Mouse (Mus musculus) limb, embryonic 14.5 days (tissue): ENCODE measurements around the gene Lrtm1. TPM values are rescaled to one million over a fixed set of nuclear protein-coding genes. Genes with fewer than 3 reads are reported as not detected.

Experiments used
- ATAC-seq: fragments of 200-750 bp; cut with Nextera tagmentation; 2 replicates; pipeline ENCODE4 v1.8.0; 2017; ENCODE audit warnings: low read depth, moderate number of reproducible peaks, moderate TSS enrichment; ENCODE audit not compliant: low FRiP score
- DNase-seq: peaks from one replicate; pipeline ENCODE4 v3.0.0-alpha.2; 2015; ENCODE audit warnings: low spot score
- H3K27ac ChIP-seq: fragments of 300-500 bp; sonication (generic); replicated peaks from 2 replicates; pipeline ENCODE4 v1.5.1; 2014; ENCODE audit warnings: low read depth, mild to moderate bottlenecking, low read length, moderate library complexity, mixed read lengths
- H3K27me3 ChIP-seq: fragments of 300-500 bp; sonication (generic); 2 replicates; pipeline ENCODE4 v1.6.1; 2014; ENCODE audit warnings: low read length, mixed read lengths; ENCODE audit not compliant: control insufficient read depth, insufficient read depth
- H3K36me3 ChIP-seq: fragments of 300-500 bp; sonication (generic); 2 replicates; pipeline ENCODE4 v1.6.1; 2014; ENCODE audit warnings: mild to moderate bottlenecking, low read length, moderate library complexity, mixed read lengths; ENCODE audit not compliant: control insufficient read depth, insufficient read depth
- H3K4me1 ChIP-seq: fragments of 300-500 bp; sonication (generic); 2 replicates; pipeline ENCODE4 v1.6.1; 2014; ENCODE audit warnings: antibody characterized with exemption, low read length, mixed read lengths; ENCODE audit not compliant: control insufficient read depth, insufficient read depth
- H3K4me2 ChIP-seq: fragments of 300-500 bp; sonication (generic); replicated peaks from 2 replicates; pipeline ENCODE4 v1.6.1; 2014; ENCODE audit warnings: low read depth, mild to moderate bottlenecking, low read length, moderate library complexity; ENCODE audit not compliant: severe bottlenecking
- H3K4me3 ChIP-seq: fragments of 300-500 bp; sonication (generic); replicated peaks from 2 replicates; pipeline ENCODE4 v1.5.1; 2014; ENCODE audit warnings: low read length
- H3K9ac ChIP-seq: fragments of 300-500 bp; sonication (generic); 2 replicates; pipeline ENCODE4 v1.6.1; 2014; ENCODE audit warnings: mild to moderate bottlenecking, low read depth, low read length, moderate library complexity; ENCODE audit not compliant: severe bottlenecking
- H3K9me3 ChIP-seq: fragments of 300-500 bp; sonication (generic); 2 replicates; pipeline ENCODE4 v1.6.1; 2016; ENCODE audit warnings: low read length; ENCODE audit not compliant: control insufficient read depth
- POLR2A ChIP-seq: fragments of 200-500 bp; IDR thresholded peaks from 2 replicates; pipeline ENCODE4 v1.8.0; 2012; ENCODE audit warnings: inconsistent platforms, mild to moderate bottlenecking, moderate library complexity, borderline replicate concordance; ENCODE audit not compliant: insufficient read depth, insufficient read length; ENCODE audit errors: extremely low read depth
- WGBS: fragments of 180-500 bp; shearing (Covaris S2); extraction: QIAGEN DNeasy Blood & Tissue Kit; methylation state at CpG from one replicate; pipeline ENCODE4 v1.1.7; 2014; 5-methylcytosine and 5-hydroxymethylcytosine counted together
- polyA plus RNA-seq, 2 experiments: library from polyadenylated mRNA; depleted of rRNA in 1 of 2; stranded (reverse) in 1 of 2; unstranded in 1 of 2; fragments of >200 nt; fragmentation: Nextera tagmentation in 1 of 2; extraction: Ambion mirVana in 1 of 2; gene quantifications; 2 replicates each; pipeline versions ENCODE4 v1.2.1 to v1.2.3; 2012 to 2014

Gene Lrtm1
- polyA plus RNA-seq, 2 experiments, result 0.53 to 1.4 TPM

DNA sequence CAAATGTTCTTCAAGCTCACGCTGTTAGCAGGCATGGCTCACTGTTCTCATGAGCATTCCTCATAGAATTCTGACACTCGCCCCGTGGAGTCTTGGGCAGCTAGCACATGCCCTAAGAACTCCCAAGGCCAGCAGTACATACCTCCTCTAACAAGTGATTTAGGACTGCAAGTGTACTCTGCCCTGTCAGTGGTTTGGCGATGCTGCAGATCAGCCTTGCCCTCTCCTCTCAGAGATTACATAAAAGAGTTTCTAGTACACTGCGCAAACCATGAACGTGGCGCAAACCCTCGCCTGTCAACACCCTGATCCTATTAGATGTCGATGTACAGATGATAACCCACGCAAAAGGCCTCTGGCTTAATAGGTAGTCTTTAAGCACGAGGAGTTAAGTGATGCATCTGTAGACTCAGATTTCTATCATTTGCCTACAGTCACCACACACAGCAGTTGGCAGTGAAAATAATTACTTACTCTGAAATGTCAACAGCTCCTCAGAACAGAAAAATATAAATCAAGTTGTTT, 11.9 kb downstream of the Lrtm1 start:
- Histone ChIP-seq H3K4me3 (no peak overlapping the region), H3K27ac (0 out of 2 replicates have a peak overlapping the region, but pooled peaks have one; percentile 3), H3K9ac (no peak overlapping the region), H3K27me3 (no peaks in the 10 kb centered on the region), H3K4me1 (peaks cover 8% of the 10 kb centered on the region), H3K9me3 (no peaks in the 10 kb centered on the region), H3K36me3 (no peaks in the 10 kb centered on the region), H3K4me2 (no peak overlapping the region)
- 58% methylated on average over 11 of the region's 11 CpGs for WGBS
- no peak for TF ChIP-seq POLR2A
- DNase-seq (no peak), ATAC-seq (no peak)

DNA sequence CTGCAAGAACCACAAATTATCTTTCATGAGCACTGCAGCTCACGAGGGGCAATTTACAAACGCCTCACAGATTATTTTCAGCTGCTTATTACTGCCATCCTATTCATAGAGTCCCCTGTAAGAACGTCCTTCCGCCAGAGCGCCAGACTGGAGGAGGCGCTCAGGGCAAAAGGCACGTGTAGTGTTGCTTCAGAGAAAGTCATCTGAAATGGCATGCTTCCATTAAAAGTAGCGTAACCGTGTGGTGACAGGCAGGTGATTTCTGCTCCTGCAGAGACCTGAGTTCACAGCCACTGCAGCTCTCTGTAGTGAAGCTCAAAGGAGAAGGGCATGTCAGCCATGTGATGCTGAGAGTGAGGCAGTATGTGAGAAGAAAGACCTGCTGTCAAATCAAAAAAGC, 12.5 kb downstream of the Lrtm1 start:
- H3K27ac ChIP-seq, result no peak overlapping the region
- no peak for ATAC-seq
- no peaks in the 10 kb centered on the region for H3K36me3 ChIP-seq
- H3K9ac ChIP-seq, result no peak overlapping the region
- peaks cover 8% of the 10 kb centered on the region for H3K4me1 ChIP-seq
- no peak overlapping the region for H3K4me2 ChIP-seq
- no peak for DNase-seq
- no peaks in the 10 kb centered on the region for H3K9me3 ChIP-seq
- TF ChIP-seq POLR2A, result no peak
- WGBS, result 45% methylated on average over 9 of the region's 9 CpGs
- H3K4me3 ChIP-seq, result no peak overlapping the region
- no peaks in the 10 kb centered on the region for H3K27me3 ChIP-seq

GRCm38 (mm10) chr14:29031858-29032395, 13.9 kb downstream of the Lrtm1 start:
- Histone ChIP-seq H3K4me3 (no peak overlapping the region), H3K9me3 (no peaks in the 10 kb centered on the region), H3K27ac (no peak overlapping the region), H3K36me3 (no peaks in the 10 kb centered on the region), H3K4me1 (peaks cover 8% of the 10 kb centered on the region), H3K27me3 (no peaks in the 10 kb centered on the region), H3K9ac (no peak overlapping the region), H3K4me2 (no peak overlapping the region)
- ATAC-seq (no peak), DNase-seq (no peak)
- no peak for TF ChIP-seq POLR2A
- WGBS, result 83% methylated on average over 1 of the region's 1 CpGs

GRCm38 (mm10) chr14:29038246-29038645, 20.2 kb downstream of the Lrtm1 start:
- H3K9me3 ChIP-seq, result no peaks in the 10 kb centered on the region
- 68% methylated on average over 5 of the region's 5 CpGs for WGBS
- TF ChIP-seq POLR2A, result no peak

GRCm38 (mm10) chr14:29040606-29041364, 22.8 kb downstream of the Lrtm1 start:
- Histone ChIP-seq H3K4me1 (no peaks in the 10 kb centered on the region), H3K4me2 (no peak overlapping the region), H3K27ac (no peak overlapping the region), H3K9ac (no peak overlapping the region), H3K9me3 (no peaks in the 10 kb centered on the region), H3K27me3 (no peaks in the 10 kb centered on the region), H3K36me3 (no peaks in the 10 kb centered on the region), H3K4me3 (no peak overlapping the region)
- DNase-seq (no peak), ATAC-seq (no peak)
- TF ChIP-seq POLR2A, result no peak
- WGBS, result 58% methylated on average over 9 of the region's 9 CpGs

More at GRCm38 (mm10) chr14:29038246-29038645, 20.2 kb downstream of the Lrtm1 start:
- H3K4me3 ChIP-seq, result no peak overlapping the region
- ATAC-seq, result no peak
- H3K4me2 ChIP-seq, result no peak overlapping the region
- no peaks in the 10 kb centered on the region for H3K27me3 ChIP-seq
- no peaks in the 10 kb centered on the region for H3K4me1 ChIP-seq
- H3K9ac ChIP-seq, result no peak overlapping the region
- no peaks in the 10 kb centered on the region for H3K36me3 ChIP-seq
- H3K27ac ChIP-seq, result no peak overlapping the region
- DNase-seq, result no peak
